Mouse (Mus musculus): Measurements from ENCODE around the gene Spc25. TPM values are rescaled to one million over a fixed set of nuclear protein-coding genes. Genes with fewer than 3 reads are reported as not detected.

Gene Spc25
- polyA plus RNA-seq, 1 experiment from 2014 or later: 241 TPM

GRCm38 (mm10) chr2:69179721-69180120 is 26.3 kb downstream of the Spc25 start:
- Histone ChIP-seq H3K9ac (replicated peaks; ENCODE audit: low read length) (no peak overlapping the region), H3K36me3 (replicated peaks; ENCODE audit: control insufficient read depth, insufficient read depth, low read depth, low read length) (no peaks in the 10 kb centered on the region), H3K4me3 (ENCODE audit: low read depth, low read length) (no peak overlapping the region), H3K4me2 (ENCODE audit: low read depth, low read length) (no peak overlapping the region), H3K27me3 (ENCODE audit: control insufficient read depth, insufficient read depth, low read length) (no peaks in the 10 kb centered on the region), H3K27ac (replicated peaks; ENCODE audit: low read depth, low read length) (no peak overlapping the region), H3K9me3 (replicated peaks; ENCODE audit: control insufficient read depth, low read length) (no peaks in the 10 kb centered on the region), H3K4me1 (ENCODE audit: control insufficient read depth, insufficient read depth, low read length) (no peaks in the 10 kb centered on the region)
- ATAC-seq (replicated peaks; ENCODE audit: insufficient number of reproducible peaks, low FRiP score, low TSS enrichment, low read depth): no peak
- 91% methylated on average over 4 of the region's 4 CpGs for WGBS
- no peak for DNase-seq (ENCODE audit: low spot score)

GRCm38 (mm10) chr2:69175296-69175695 is 30.7 kb downstream of the Spc25 start:
- Histone ChIP-seq H3K4me1 (ENCODE audit: control insufficient read depth, insufficient read depth, low read length) (no peaks in the 10 kb centered on the region), H3K27ac (replicated peaks; ENCODE audit: low read depth, low read length) (no peak overlapping the region), H3K9me3 (replicated peaks; ENCODE audit: control insufficient read depth, low read length) (no peaks in the 10 kb centered on the region), H3K9ac (replicated peaks; ENCODE audit: low read length) (no peak overlapping the region), H3K27me3 (ENCODE audit: control insufficient read depth, insufficient read depth, low read length) (no peaks in the 10 kb centered on the region), H3K4me3 (ENCODE audit: low read depth, low read length) (no peak overlapping the region), H3K36me3 (replicated peaks; ENCODE audit: control insufficient read depth, insufficient read depth, low read depth, low read length) (no peaks in the 10 kb centered on the region), H3K4me2 (ENCODE audit: low read depth, low read length) (no peak overlapping the region)
- WGBS: 79% methylated on average over 5 of the region's 5 CpGs
- ATAC-seq (replicated peaks; ENCODE audit: insufficient number of reproducible peaks, low FRiP score, low TSS enrichment, low read depth) (no peak), DNase-seq (ENCODE audit: low spot score) (no peak)

- WGBS: 77% methylated on average over 9 of the region's 9 CpGs
- ATAC-seq (replicated peaks; ENCODE audit: insufficient number of reproducible peaks, low FRiP score, low TSS enrichment, low read depth): no peak
- Histone ChIP-seq H3K36me3 (replicated peaks; ENCODE audit: control insufficient read depth, insufficient read depth, low read depth, low read length) (no peaks in the 10 kb centered on the region), H3K27me3 (ENCODE audit: control insufficient read depth, insufficient read depth, low read length) (no peaks in the 10 kb centered on the region), H3K4me3 (ENCODE audit: low read depth, low read length) (no peak overlapping the region), H3K27ac (replicated peaks; ENCODE audit: low read depth, low read length) (no peak overlapping the region), H3K4me1 (ENCODE audit: control insufficient read depth, insufficient read depth, low read length) (no peaks in the 10 kb centered on the region), H3K9me3 (replicated peaks; ENCODE audit: control insufficient read depth, low read length) (no peaks in the 10 kb centered on the region), H3K9ac (replicated peaks; ENCODE audit: low read length) (no peak overlapping the region), H3K4me2 (ENCODE audit: low read depth, low read length) (no peak overlapping the region)
- DNase-seq (ENCODE audit: low spot score): no peak
These were observed 35.5 kb downstream of the Spc25 start for GRCm38 (mm10) chr2:69170395-69171077.

GRCm38 (mm10) chr2:69158907-69159306 is 47.1 kb downstream of the Spc25 start:
- no peak for ATAC-seq (replicated peaks; ENCODE audit: insufficient number of reproducible peaks, low FRiP score, low TSS enrichment, low read depth)
- H3K36me3 ChIP-seq (replicated peaks; ENCODE audit: control insufficient read depth, insufficient read depth, low read depth, low read length): no peaks in the 10 kb centered on the region
- H3K4me1 ChIP-seq (ENCODE audit: control insufficient read depth, insufficient read depth, low read length): no peaks in the 10 kb centered on the region
- H3K9me3 ChIP-seq (replicated peaks; ENCODE audit: control insufficient read depth, low read length): no peaks in the 10 kb centered on the region
- no peak overlapping the region for H3K4me2 ChIP-seq (ENCODE audit: low read depth, low read length)
- no peaks in the 10 kb centered on the region for H3K27me3 ChIP-seq (ENCODE audit: control insufficient read depth, insufficient read depth, low read length)
- DNase-seq (ENCODE audit: low spot score): no peak
- H3K9ac ChIP-seq (replicated peaks; ENCODE audit: low read length): no peak overlapping the region
- H3K27ac ChIP-seq (replicated peaks; ENCODE audit: low read depth, low read length): no peak overlapping the region
- H3K4me3 ChIP-seq (ENCODE audit: low read depth, low read length): no peak overlapping the region

GRCm38 (mm10) chr2:69156283-69156682 is 49.7 kb downstream of the Spc25 start:
- no peaks in the 10 kb centered on the region for H3K4me1 ChIP-seq (ENCODE audit: control insufficient read depth, insufficient read depth, low read length)
- 72% methylated on average over 7 of the region's 7 CpGs for WGBS
- H3K27me3 ChIP-seq (ENCODE audit: control insufficient read depth, insufficient read depth, low read length): no peaks in the 10 kb centered on the region
- H3K27ac ChIP-seq (replicated peaks; ENCODE audit: low read depth, low read length): no peak overlapping the region
- no peaks in the 10 kb centered on the region for H3K36me3 ChIP-seq (replicated peaks; ENCODE audit: control insufficient read depth, insufficient read depth, low read depth, low read length)
- no peaks in the 10 kb centered on the region for H3K9me3 ChIP-seq (replicated peaks; ENCODE audit: control insufficient read depth, low read length)
- no peak overlapping the region for H3K4me3 ChIP-seq (ENCODE audit: low read depth, low read length)
- no peak overlapping the region for H3K4me2 ChIP-seq (ENCODE audit: low read depth, low read length)
- ATAC-seq (replicated peaks; ENCODE audit: insufficient number of reproducible peaks, low FRiP score, low TSS enrichment, low read depth) (no peak), DNase-seq (ENCODE audit: low spot score) (no peak)
- H3K9ac ChIP-seq (replicated peaks; ENCODE audit: low read length): no peak overlapping the region

GRCm38 (mm10) chr2:69155861-69156260 is 50.1 kb downstream of the Spc25 start:
- no peaks in the 10 kb centered on the region for H3K27me3 ChIP-seq (ENCODE audit: control insufficient read depth, insufficient read depth, low read length)
- WGBS: 47% methylated on average over 3 of the region's 3 CpGs
- no peaks in the 10 kb centered on the region for H3K4me1 ChIP-seq (ENCODE audit: control insufficient read depth, insufficient read depth, low read length)
- no peaks in the 10 kb centered on the region for H3K36me3 ChIP-seq (replicated peaks; ENCODE audit: control insufficient read depth, insufficient read depth, low read depth, low read length)
- no peak overlapping the region for H3K4me3 ChIP-seq (ENCODE audit: low read depth, low read length)
- no peak overlapping the region for H3K9ac ChIP-seq (replicated peaks; ENCODE audit: low read length)
- H3K4me2 ChIP-seq (ENCODE audit: low read depth, low read length): no peak overlapping the region
- no peaks in the 10 kb centered on the region for H3K9me3 ChIP-seq (replicated peaks; ENCODE audit: control insufficient read depth, low read length)
- 0 out of 2 replicates have a peak overlapping the region, but pooled peaks have one; percentile 21 for H3K27ac ChIP-seq (replicated peaks; ENCODE audit: low read depth, low read length)
- ATAC-seq (replicated peaks; ENCODE audit: insufficient number of reproducible peaks, low FRiP score, low TSS enrichment, low read depth): peak; percentile 84; the same call in 1 of the 2 replicates
- peak; percentile 35 for DNase-seq (ENCODE audit: low spot score)

GRCm38 (mm10) chr2:69150841-69151240 is 55.2 kb downstream of the Spc25 start:
- Histone ChIP-seq H3K27me3 (ENCODE audit: control insufficient read depth, insufficient read depth, low read length) (no peaks in the 10 kb centered on the region), H3K4me3 (ENCODE audit: low read depth, low read length) (no peak overlapping the region), H3K27ac (replicated peaks; ENCODE audit: low read depth, low read length) (no peak overlapping the region), H3K9ac (replicated peaks; ENCODE audit: low read length) (no peak overlapping the region), H3K4me1 (ENCODE audit: control insufficient read depth, insufficient read depth, low read length) (no peaks in the 10 kb centered on the region), H3K36me3 (replicated peaks; ENCODE audit: control insufficient read depth, insufficient read depth, low read depth, low read length) (no peaks in the 10 kb centered on the region), H3K4me2 (ENCODE audit: low read depth, low read length) (no peak overlapping the region), H3K9me3 (replicated peaks; ENCODE audit: control insufficient read depth, low read length) (no peaks in the 10 kb centered on the region)
- no peak for DNase-seq (ENCODE audit: low spot score)
- no peak for ATAC-seq (replicated peaks; ENCODE audit: insufficient number of reproducible peaks, low FRiP score, low TSS enrichment, low read depth)
- 50% methylated on average over 5 of the region's 5 CpGs for WGBS

- ATAC-seq (replicated peaks; ENCODE audit: insufficient number of reproducible peaks, low FRiP score, low TSS enrichment, low read depth) (no peak), DNase-seq (ENCODE audit: low spot score) (no peak)
- no peak overlapping the region for H3K4me2 ChIP-seq (ENCODE audit: low read depth, low read length)
- no peak overlapping the region for H3K9ac ChIP-seq (replicated peaks; ENCODE audit: low read length)
- no peaks in the 10 kb centered on the region for H3K9me3 ChIP-seq (replicated peaks; ENCODE audit: control insufficient read depth, low read length)
- H3K27me3 ChIP-seq (ENCODE audit: control insufficient read depth, insufficient read depth, low read length): no peaks in the 10 kb centered on the region
- no peaks in the 10 kb centered on the region for H3K4me1 ChIP-seq (ENCODE audit: control insufficient read depth, insufficient read depth, low read length)
- no peak overlapping the region for H3K4me3 ChIP-seq (ENCODE audit: low read depth, low read length)
- 91% methylated on average over 10 of the region's 10 CpGs for WGBS
- H3K36me3 ChIP-seq (replicated peaks; ENCODE audit: control insufficient read depth, insufficient read depth, low read depth, low read length): no peaks in the 10 kb centered on the region
- H3K27ac ChIP-seq (replicated peaks; ENCODE audit: low read depth, low read length): no peak overlapping the region
These were observed 56.8 kb downstream of the Spc25 start for GRCm38 (mm10) chr2:69149154-69149553.

Measured in embryonic facial prominence, embryonic 11.5 days (tissue).